Mouse (Mus musculus) embryonic facial prominence, embryonic 13.5 days (tissue): Measurements from ENCODE around the gene Senp5. TPM values are rescaled to one million over a fixed set of nuclear protein-coding genes. Genes with fewer than 3 reads are reported as not detected.

Experiments used
- ATAC-seq: fragments of 200-750 bp; cut with Nextera tagmentation; 2 replicates; pipeline ENCODE4 v1.8.0; 2017; ENCODE audit warnings: low read depth; ENCODE audit not compliant: insufficient number of reproducible peaks, insufficient read depth, low FRiP score, low TSS enrichment
- H3K27ac ChIP-seq: fragments of 300-500 bp; sonication (generic); 2 replicates; pipeline ENCODE4 v1.5.1; 2015; ENCODE audit warnings: moderate library complexity, mild to moderate bottlenecking, inconsistent platforms
- H3K27me3 ChIP-seq: fragments of 300-500 bp; sonication (generic); 2 replicates; pipeline ENCODE4 v1.6.1; 2015; ENCODE audit warnings: mild to moderate bottlenecking, inconsistent platforms
- H3K36me3 ChIP-seq: fragments of 300-500 bp; sonication (generic); 2 replicates; pipeline ENCODE4 v1.6.1; 2015; ENCODE audit warnings: mild to moderate bottlenecking, inconsistent platforms
- H3K4me1 ChIP-seq: fragments of 300-500 bp; sonication (generic); 2 replicates; pipeline ENCODE4 v1.6.1; 2015; ENCODE audit warnings: inconsistent platforms
- H3K4me2 ChIP-seq: fragments of 300-500 bp; sonication (generic); 2 replicates; pipeline ENCODE4 v1.6.1; 2015; ENCODE audit warnings: moderate library complexity, mild to moderate bottlenecking, inconsistent platforms
- H3K4me3 ChIP-seq: fragments of 300-500 bp; sonication (generic); 2 replicates; pipeline ENCODE4 v1.5.1; 2015; ENCODE audit warnings: mild to moderate bottlenecking, inconsistent platforms
- H3K9ac ChIP-seq: fragments of 300-500 bp; sonication (generic); 2 replicates; pipeline ENCODE4 v1.6.1; 2015; ENCODE audit warnings: mild to moderate bottlenecking, inconsistent platforms
- H3K9me3 ChIP-seq: fragments of 300-500 bp; sonication (generic); 2 replicates; pipeline ENCODE4 v1.6.1; 2016; ENCODE audit warnings: inconsistent platforms
- WGBS: fragments of 180-500 bp; shearing (Covaris S2); methylation state at CpG from one replicate; pipeline ENCODE4 v1.1.7; 2015; ENCODE audit warnings: mixed read lengths; 5-methylcytosine and 5-hydroxymethylcytosine counted together
- polyA plus RNA-seq: library from polyadenylated mRNA; unstranded; fragments of >200 nt; fragmentation: Nextera tagmentation; extraction: Ambion mirVana; gene quantifications from 2 replicates; pipeline ENCODE4 v1.2.1, GENCODE M21; 2015

Gene Senp5
- polyA plus RNA-seq, 1 experiment from 2014 or later: 16.4 TPM

DNA sequence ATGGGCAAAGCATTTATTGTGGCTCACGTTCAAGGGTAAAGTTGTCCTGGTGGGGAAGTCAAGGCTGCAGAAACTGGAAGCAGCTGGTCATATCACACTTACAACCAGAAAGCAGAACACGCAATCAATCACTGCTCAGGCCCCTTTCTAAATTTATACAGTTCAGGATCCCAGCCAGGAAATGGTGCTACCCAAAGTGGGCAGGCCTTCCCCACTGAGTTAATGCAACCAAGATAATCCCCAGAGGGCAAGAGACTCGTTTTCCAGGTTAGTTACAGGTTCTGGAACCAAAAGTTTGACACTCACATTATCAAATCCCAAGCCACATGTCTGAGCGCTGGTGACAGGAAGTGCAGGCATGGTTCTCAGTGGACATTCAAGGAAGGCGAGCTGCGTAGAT, 64.2 kb downstream of the Senp5 start:
- H3K9me3 ChIP-seq: no peaks in the 10 kb centered on the region
- H3K27ac ChIP-seq: no peak overlapping the region
- no peak overlapping the region for H3K4me2 ChIP-seq
- ATAC-seq: no peak
- no peak overlapping the region for H3K4me3 ChIP-seq
- WGBS: 70% methylated on average over 6 of the region's 6 CpGs
- H3K4me1 ChIP-seq: peaks cover 19% of the 10 kb centered on the region
- no peak overlapping the region for H3K9ac ChIP-seq
- no peaks in the 10 kb centered on the region for H3K36me3 ChIP-seq
- H3K27me3 ChIP-seq: peaks cover 39% of the 10 kb centered on the region

DNA sequence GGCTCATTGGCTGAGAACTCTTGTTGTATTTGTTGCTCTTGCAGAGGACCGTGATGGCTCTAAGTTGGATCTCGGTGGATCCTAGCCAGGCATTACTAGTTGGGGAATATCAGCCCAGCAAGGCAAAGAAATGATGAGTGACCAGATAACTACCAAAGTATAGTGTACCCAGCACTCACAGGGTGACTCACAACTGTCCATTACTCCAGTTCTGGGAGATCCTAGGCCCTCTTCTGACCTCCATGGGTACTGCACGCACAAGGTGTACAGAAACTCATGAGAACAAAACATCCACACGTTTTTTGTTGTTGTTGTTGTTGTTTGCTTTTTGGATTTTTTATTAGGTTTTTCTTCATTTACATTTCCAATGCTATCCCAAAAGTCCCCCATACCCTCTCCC, 66.5 kb downstream of the Senp5 start:
- WGBS: 84% methylated on average over 4 of the region's 4 CpGs
- ATAC-seq: no peak
- no peaks in the 10 kb centered on the region for H3K36me3 ChIP-seq
- peaks cover 28% of the 10 kb centered on the region for H3K4me1 ChIP-seq
- peaks cover 50% of the 10 kb centered on the region for H3K27me3 ChIP-seq
- H3K9ac ChIP-seq: no peak overlapping the region
- H3K4me3 ChIP-seq: no peak overlapping the region
- no peak overlapping the region for H3K4me2 ChIP-seq
- H3K27ac ChIP-seq: no peak overlapping the region
- no peaks in the 10 kb centered on the region for H3K9me3 ChIP-seq

GRCm38 (mm10) chr16:31935091-31935979, 67.8 kb downstream of the Senp5 start:
- Histone ChIP-seq H3K4me2 (peak overlapping the region; percentile 63), H3K27me3 (peaks cover 50% of the 10 kb centered on the region), H3K36me3 (no peaks in the 10 kb centered on the region), H3K27ac (no peak overlapping the region), H3K9ac (peak overlapping the region; percentile 54; the same call in 1 of the 2 replicates), H3K4me3 (peak overlapping the region; percentile 37), H3K4me1 (peaks cover 28% of the 10 kb centered on the region), H3K9me3 (no peaks in the 10 kb centered on the region)
- no peak for ATAC-seq
- WGBS: 2% methylated on average over 36 of the region's 36 CpGs

- peak overlapping the region; percentile 54; the same call in 1 of the 2 replicates for H3K9ac ChIP-seq
- peaks cover 50% of the 10 kb centered on the region for H3K27me3 ChIP-seq
- 15% methylated on average over 13 of the region's 13 CpGs for WGBS
- no peaks in the 10 kb centered on the region for H3K36me3 ChIP-seq
- no peak for ATAC-seq
- no peak overlapping the region for H3K27ac ChIP-seq
- peaks cover 28% of the 10 kb centered on the region for H3K4me1 ChIP-seq
- peak overlapping the region; percentile 55 for H3K4me3 ChIP-seq
- H3K9me3 ChIP-seq: no peaks in the 10 kb centered on the region
- peak overlapping the region; percentile 63 for H3K4me2 ChIP-seq
These were observed 68.5 kb downstream of the Senp5 start for GRCm38 (mm10) chr16:31934550-31935010.

DNA sequence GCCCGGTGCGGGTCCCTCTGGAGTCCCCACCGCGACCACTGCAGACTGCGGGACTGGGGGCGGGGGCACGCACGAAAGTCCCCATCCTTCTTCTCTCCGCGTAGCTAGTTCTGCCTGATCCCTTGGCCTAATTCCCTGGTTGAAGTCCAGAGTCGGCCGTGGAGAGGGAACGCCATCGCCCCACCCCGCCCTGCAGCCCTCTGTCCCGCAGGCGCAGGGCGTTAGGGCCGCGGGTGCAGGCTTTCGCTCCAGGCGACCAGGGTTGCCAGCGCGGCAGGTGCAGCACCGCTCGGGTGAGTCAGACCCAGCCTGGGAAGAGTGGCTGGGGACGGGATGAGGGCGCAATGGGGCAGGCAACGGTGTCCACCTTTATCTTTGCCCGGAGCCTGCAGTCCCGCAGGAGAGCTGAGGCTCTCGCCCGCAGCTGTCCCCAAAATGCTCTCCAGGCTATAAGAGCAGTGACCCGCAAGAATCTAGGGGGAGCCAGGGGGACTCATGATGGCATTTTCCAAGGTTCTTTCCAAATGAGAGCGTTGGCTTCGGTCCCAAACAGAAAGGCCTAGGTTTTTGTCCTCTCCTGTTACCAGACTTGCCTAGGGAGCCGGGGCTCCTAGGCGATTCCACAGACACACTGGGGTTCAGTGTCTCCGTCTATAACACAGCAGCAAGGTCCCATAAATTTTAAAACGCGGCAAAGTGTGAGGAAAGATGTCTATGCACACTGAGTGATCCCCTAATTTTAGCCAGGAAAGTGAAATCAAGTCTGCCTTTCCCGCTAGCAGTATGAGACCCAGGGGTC, 69.1 kb downstream of the Senp5 start, which contains the start of gene Pigz:
Gene Pigz, plus strand, starts transcription at position 101 of the 799 bp plus-strand sequence.
- H3K27me3 ChIP-seq: peaks cover 50% of the 10 kb centered on the region
- peak within 1 kb of the TSS; percentile 72 for H3K9ac ChIP-seq
- H3K9me3 ChIP-seq: no peaks in the 10 kb centered on the region
- peak within 1 kb of the TSS; percentile 94 for H3K4me2 ChIP-seq
- 0 out of 2 replicates have a peak within 1 kb of the TSS, but pooled peaks have one; percentile 34 for H3K27ac ChIP-seq
- 6% methylated on average over 42 of the region's 42 CpGs for WGBS
- H3K36me3 ChIP-seq: no peaks in the 10 kb centered on the region
- H3K4me1 ChIP-seq: peaks cover 28% of the 10 kb centered on the region
- ATAC-seq: no peak
- peak within 1 kb of the TSS; percentile 55 for H3K4me3 ChIP-seq

DNA sequence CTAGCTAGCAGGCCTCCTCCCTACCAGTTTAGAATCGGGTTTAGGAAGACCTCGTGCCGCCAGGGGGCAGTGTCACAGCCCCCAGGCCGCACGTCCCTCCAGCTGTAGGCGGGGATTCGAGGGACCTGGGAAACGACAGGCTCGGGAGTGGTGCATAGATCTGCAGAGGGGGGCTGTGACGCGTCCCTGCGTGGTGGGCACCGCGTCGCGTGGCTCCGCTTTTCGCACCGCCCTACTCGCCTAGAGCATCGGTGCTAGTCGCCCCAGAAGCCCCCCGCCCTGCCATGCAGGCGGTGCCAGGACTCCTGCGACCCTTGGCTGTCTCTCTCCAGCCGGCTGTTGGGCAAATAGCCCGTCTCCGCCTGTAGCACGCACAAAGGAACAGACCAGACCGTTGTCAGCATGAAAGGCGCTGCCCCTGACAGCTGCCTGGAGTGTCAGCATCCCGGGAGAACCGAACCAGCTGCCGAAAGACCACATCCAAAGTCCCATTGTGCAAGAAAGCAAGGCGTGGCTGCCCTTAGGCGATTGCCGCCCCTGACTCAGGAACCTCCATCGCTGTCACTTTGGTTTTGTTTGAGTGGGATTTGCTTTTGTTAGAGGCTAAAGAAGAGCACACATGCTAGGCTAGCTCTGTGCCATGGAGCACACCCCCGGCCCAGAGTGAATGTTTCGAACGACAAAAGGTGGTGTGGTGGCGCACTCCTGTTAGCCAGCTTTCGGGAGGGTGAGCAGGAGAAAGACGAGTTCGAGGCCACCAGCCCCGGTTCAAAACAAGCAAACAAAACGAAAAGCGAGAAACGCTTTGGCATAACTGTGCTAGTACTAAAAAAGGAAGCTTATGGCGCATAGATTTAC, 70.0 kb downstream of the Senp5 start:
- H3K9me3 ChIP-seq: no peaks in the 10 kb centered on the region
- H3K4me1 ChIP-seq: peaks cover 28% of the 10 kb centered on the region
- H3K4me2 ChIP-seq: peak overlapping the region; percentile 94
- H3K27me3 ChIP-seq: peaks cover 50% of the 10 kb centered on the region
- H3K9ac ChIP-seq: peak overlapping the region; percentile 72
- no peaks in the 10 kb centered on the region for H3K36me3 ChIP-seq
- WGBS: under 1% methylated on average over 50 of the region's 50 CpGs
- ATAC-seq: peak; percentile 82
- H3K27ac ChIP-seq: 0 out of 2 replicates have a peak overlapping the region, but pooled peaks have one; percentile 34
- H3K4me3 ChIP-seq: peak overlapping the region; percentile 55

- H3K36me3 ChIP-seq: no peaks in the 10 kb centered on the region
- ATAC-seq: no peak
- WGBS: 55% methylated on average over 5 of the region's 5 CpGs
- H3K4me3 ChIP-seq: no peak overlapping the region
- H3K27ac ChIP-seq: no peak overlapping the region
- peaks cover 28% of the 10 kb centered on the region for H3K4me1 ChIP-seq
- H3K9me3 ChIP-seq: no peaks in the 10 kb centered on the region
- H3K27me3 ChIP-seq: peaks cover 45% of the 10 kb centered on the region
- peak overlapping the region; percentile 94; the same call in 1 of the 2 replicates for H3K4me2 ChIP-seq
- no peak overlapping the region for H3K9ac ChIP-seq
These were observed 70.8 kb downstream of the Senp5 start for GRCm38 (mm10) chr16:31932255-31932654.

- WGBS: 55% methylated on average over 17 of the region's 17 CpGs
- no peaks in the 10 kb centered on the region for H3K9me3 ChIP-seq
These were observed 71.8 kb downstream of the Senp5 start for GRCm38 (mm10) chr16:31931330-31931729.

GRCm38 (mm10) chr16:31927412-31927811, 75.7 kb downstream of the Senp5 start:
- ATAC-seq: no peak
- H3K4me3 ChIP-seq: no peak overlapping the region
- WGBS: 75% methylated on average over 5 of the region's 5 CpGs
- no peaks in the 10 kb centered on the region; the same call in 1 of the 2 replicates for H3K27me3 ChIP-seq
- no peak overlapping the region for H3K4me2 ChIP-seq
- H3K4me1 ChIP-seq: no peaks in the 10 kb centered on the region
- no peak overlapping the region for H3K9ac ChIP-seq
- H3K27ac ChIP-seq: no peak overlapping the region
- no peaks in the 10 kb centered on the region for H3K9me3 ChIP-seq
- H3K36me3 ChIP-seq: no peaks in the 10 kb centered on the region

More at GRCm38 (mm10) chr16:31931330-31931729, 71.8 kb downstream of the Senp5 start:
- ATAC-seq: no peak
- Histone ChIP-seq H3K4me3 (no peak overlapping the region), H3K27me3 (peaks cover 36% of the 10 kb centered on the region), H3K9ac (no peak overlapping the region), H3K4me1 (peaks cover 28% of the 10 kb centered on the region), H3K4me2 (peak overlapping the region; percentile 20; the same call in 1 of the 2 replicates), H3K36me3 (no peaks in the 10 kb centered on the region), H3K27ac (no peak overlapping the region)

DNA sequence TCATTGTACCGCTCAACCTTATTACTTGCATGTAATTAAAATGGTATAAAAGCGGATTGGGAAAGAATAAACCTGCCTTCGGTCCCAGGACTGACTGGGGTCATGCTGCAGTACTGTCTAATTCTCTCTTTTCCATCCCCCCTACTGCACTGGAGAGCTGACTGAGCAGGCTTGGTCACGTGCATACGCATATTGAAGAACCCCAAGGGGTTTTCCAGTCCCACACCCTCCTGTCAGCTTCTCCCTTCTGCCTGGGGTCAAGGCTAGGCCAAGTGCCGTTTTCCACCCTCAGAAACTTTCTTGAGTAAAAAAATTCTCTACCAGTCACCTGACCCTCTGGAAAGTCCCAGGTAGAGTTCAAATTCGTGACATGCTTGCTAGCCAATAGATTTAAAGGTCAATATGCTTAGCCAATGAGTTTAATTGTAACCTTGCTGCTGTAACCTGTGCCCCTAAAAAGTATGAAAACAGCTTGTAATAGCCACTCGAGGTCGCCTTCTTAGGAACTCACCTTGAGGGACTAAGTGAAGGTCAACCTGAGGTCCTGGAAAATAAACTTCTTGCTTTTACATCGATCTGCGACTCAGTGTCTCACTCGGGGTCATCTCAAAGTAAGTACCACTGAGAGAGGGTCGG, 76.4 kb downstream of the Senp5 start:
- WGBS: 72% methylated on average over 13 of the region's 13 CpGs
- Histone ChIP-seq H3K27ac (no peak overlapping the region), H3K4me3 (no peak overlapping the region), H3K9me3 (no peaks in the 10 kb centered on the region), H3K9ac (no peak overlapping the region), H3K27me3 (no peaks in the 10 kb centered on the region; the same call in 1 of the 2 replicates), H3K4me2 (no peak overlapping the region), H3K4me1 (no peaks in the 10 kb centered on the region), H3K36me3 (no peaks in the 10 kb centered on the region)
- ATAC-seq: no peak
